Mouse (Mus musculus) heart, adult 2 months (tissue): ENCODE results near the gene Nupr1l.

Source experiments
- CTCF ChIP-seq: fragments of 200-600 bp; IDR thresholded peaks from 2 replicates; pipeline ENCODE4 v1.8.1; 2022; ENCODE audit warnings: antibody characterized with exemption, mild to moderate bottlenecking, moderate library complexity
- EP300 ChIP-seq: fragments of 200-500 bp; IDR thresholded peaks from 2 replicates; pipeline ENCODE4 v1.6.1; 2011; ENCODE audit warnings: low read depth, low read length, control low read depth; ENCODE audit not compliant: insufficient read depth

DNA sequence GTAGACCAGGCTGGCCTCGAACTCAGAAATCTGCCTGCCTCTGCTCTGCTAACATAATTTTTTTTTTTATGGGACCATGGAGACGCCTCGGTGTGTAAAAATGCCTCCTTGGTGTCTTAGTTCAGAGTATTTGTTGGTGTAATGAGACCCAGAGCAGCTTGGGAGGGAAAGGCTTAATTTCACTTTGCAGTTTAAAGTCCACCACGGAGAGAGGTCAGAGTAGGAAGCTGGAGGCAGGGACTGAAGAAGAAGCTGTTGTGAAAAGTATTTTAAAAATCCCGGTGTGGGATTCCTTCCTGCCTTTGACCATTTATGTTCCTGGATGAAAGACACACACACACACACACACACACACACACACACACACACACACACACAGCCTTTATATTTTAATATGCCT lies 17.6 kb downstream of the Nupr1l start:
- no peak for TF ChIP-seq EP300
- TF ChIP-seq CTCF, result no peak
